Mouse (Mus musculus) MEL (cell line): Measurements from ENCODE around the gene Olfr287. TPM values are rescaled to one million over a fixed set of nuclear protein-coding genes. Genes with fewer than 3 reads are reported as not detected.

ENCODE experiments used
- DNase-seq: peaks from one replicate; pipeline ENCODE4 v3.0.0; 2011; ENCODE audit warnings: low read depth, low spot score
- H3K27ac ChIP-seq: 2 replicates; pipeline ENCODE4 v1.5.1; 2012; ENCODE audit warnings: low read depth, mild to moderate bottlenecking, control low read depth, low read length, moderate library complexity; ENCODE audit not compliant: control insufficient read depth
- H3K27me3 ChIP-seq, 2 experiments: fragments of 150-350 bp in 1 of 2; sonication (generic) in 1 of 2; 2 replicates each; pipeline ENCODE4 v1.6.1; 2012; ENCODE audit warnings: low read length in 2 of 2, mild to moderate bottlenecking in 2 of 2, improper control_type of control experiment in 1 of 2, moderate library complexity in 1 of 2; ENCODE audit not compliant: insufficient read depth in 2 of 2, control insufficient read depth in 1 of 2
- H3K36me3 ChIP-seq, 2 experiments: 2 replicates each; pipeline ENCODE4 v1.6.1; 2012 to 2014; ENCODE audit warnings: low read length in 2 of 2, improper control_type of control experiment in 1 of 2, inconsistent platforms in 1 of 2, mild to moderate bottlenecking in 1 of 2; ENCODE audit not compliant: insufficient read depth in 2 of 2, control insufficient read depth in 1 of 2
- H3K4me1 ChIP-seq, 2 experiments: fragments of 150-350 bp in 1 of 2; sonication (generic) in 1 of 2; 2 replicates each; pipeline ENCODE4 v1.6.1; 2012; ENCODE audit warnings: low read length in 2 of 2, improper control_type of control experiment in 1 of 2, mild to moderate bottlenecking in 1 of 2; ENCODE audit not compliant: insufficient read depth in 2 of 2, control insufficient read depth in 1 of 2
- H3K4me3 ChIP-seq, 2 experiments: fragments of 150-350 bp in 1 of 2; sonication (generic) in 1 of 2; 2 replicates each; pipeline ENCODE4 v1.5.1; 2012; ENCODE audit warnings: low read depth in 2 of 2, low read length in 2 of 2, mild to moderate bottlenecking in 2 of 2, moderate library complexity in 2 of 2, control low read depth in 1 of 2, improper control_type of control experiment in 1 of 2; ENCODE audit not compliant: control insufficient read depth in 1 of 2, insufficient read depth in 1 of 2
- H3K79me2 ChIP-seq: 2 replicates; pipeline ENCODE4 v1.6.1; 2012; ENCODE audit warnings: mild to moderate bottlenecking, low read length, moderate library complexity; ENCODE audit not compliant: control insufficient read depth, poor library complexity, insufficient read depth
- H3K9ac ChIP-seq: 2 replicates; pipeline ENCODE4 v1.6.1; 2012; ENCODE audit warnings: low read depth, mild to moderate bottlenecking, control low read depth, low read length, moderate library complexity; ENCODE audit not compliant: control insufficient read depth, poor library complexity, severe bottlenecking
- H3K9me3 ChIP-seq: fragments of 150-350 bp; sonication (generic); replicated peaks from 2 replicates; pipeline ENCODE4 v1.6.1; 2012; ENCODE audit warnings: mild to moderate bottlenecking, low read length, improper control_type of control experiment, moderate library complexity; ENCODE audit not compliant: insufficient read depth
- CHD1 ChIP-seq: IDR thresholded peaks from 2 replicates; pipeline ENCODE4 v1.6.1; 2012; ENCODE audit warnings: low read depth, mild to moderate bottlenecking, inconsistent platforms, low read length, improper control_type of control experiment
- CHD2 ChIP-seq: IDR thresholded peaks from 2 replicates; pipeline ENCODE4 v1.6.1; 2011; ENCODE audit warnings: low read length, improper control_type of control experiment
- CTCF ChIP-seq, 3 experiments: IDR thresholded peaks in 2 of 3; conservative IDR thresholded peaks in 1 of 3; 2 replicates each; pipeline ENCODE4 v1.5.1; 2011 to 2012; ENCODE audit warnings: low read length in 3 of 3, low read depth in 2 of 3, mild to moderate bottlenecking in 2 of 3, improper control_type of control experiment in 1 of 3, inconsistent platforms in 1 of 3, mixed read lengths in 1 of 3, moderate library complexity in 1 of 3; ENCODE audit not compliant: control insufficient read depth in 1 of 3, insufficient read depth in 1 of 3, poor library complexity in 1 of 3, severe bottlenecking in 1 of 3
- EP300 ChIP-seq, 2 experiments: IDR thresholded peaks; 2 replicates each; pipeline ENCODE4 v1.6.1; 2011; ENCODE audit warnings: improper control_type of control experiment in 2 of 2, low read length in 2 of 2, low read depth in 1 of 2, mild to moderate bottlenecking in 1 of 2
- ETS1 ChIP-seq: IDR thresholded peaks from 2 replicates; pipeline ENCODE4 v1.6.1; 2012; ENCODE audit warnings: low read depth, mild to moderate bottlenecking, inconsistent platforms, low read length, improper control_type of control experiment, moderate library complexity
- MAX ChIP-seq: IDR thresholded peaks from 2 replicates; pipeline ENCODE4 v1.6.1; 2011; ENCODE audit warnings: low read length, improper control_type of control experiment
- MAZ ChIP-seq: IDR thresholded peaks from 2 replicates; pipeline ENCODE4 v1.6.1; 2012; ENCODE audit warnings: low read depth, mild to moderate bottlenecking, inconsistent platforms, low read length, improper control_type of control experiment
- MXI1 ChIP-seq: IDR thresholded peaks from 2 replicates; pipeline ENCODE4 v1.6.1; 2011; ENCODE audit warnings: mild to moderate bottlenecking, low read depth, low read length, improper control_type of control experiment
- MYB ChIP-seq: IDR thresholded peaks from 2 replicates; pipeline ENCODE4 v1.6.1; 2011; ENCODE audit warnings: mild to moderate bottlenecking, low read depth, low read length, improper control_type of control experiment
- MYC ChIP-seq: IDR thresholded peaks from 2 replicates; pipeline ENCODE4 v1.6.1; 2011; ENCODE audit warnings: low read depth, mild to moderate bottlenecking, low read length, improper control_type of control experiment, moderate library complexity
- NELFE ChIP-seq: IDR thresholded peaks from 2 replicates; pipeline ENCODE4 v1.6.1; 2011; ENCODE audit warnings: low read depth, low read length, improper control_type of control experiment
- NRF1 ChIP-seq: IDR thresholded peaks from 2 replicates; pipeline ENCODE4 v1.6.1; 2014; ENCODE audit warnings: low read depth, mild to moderate bottlenecking, inconsistent platforms, low read length, improper control_type of control experiment, moderate library complexity; ENCODE audit not compliant: poor library complexity, insufficient read depth, severe bottlenecking
- POLR2AphosphoS5 ChIP-seq: IDR thresholded peaks from 2 replicates; pipeline ENCODE4 v1.6.1; 2012; ENCODE audit warnings: low read depth, borderline replicate concordance, mild to moderate bottlenecking, inconsistent platforms, low read length, moderate library complexity, mixed read lengths
- RAD21 ChIP-seq: IDR thresholded peaks from 2 replicates; pipeline ENCODE4 v1.6.1; 2011; ENCODE audit warnings: mild to moderate bottlenecking, low read depth, low read length, improper control_type of control experiment
- RCOR1 ChIP-seq: IDR thresholded peaks from 2 replicates; pipeline ENCODE4 v1.6.1; 2012; ENCODE audit warnings: low read depth, mild to moderate bottlenecking, inconsistent platforms, low read length, improper control_type of control experiment
- SIN3A ChIP-seq: IDR thresholded peaks from 2 replicates; pipeline ENCODE4 v1.6.1; 2012; ENCODE audit warnings: low read length, improper control_type of control experiment, inconsistent platforms
- TAL1 ChIP-seq: IDR thresholded peaks from 2 replicates; pipeline ENCODE4 v1.6.1; 2012; ENCODE audit warnings: mild to moderate bottlenecking, inconsistent platforms, low read length, moderate library complexity, mixed read lengths
- TCF12 ChIP-seq: IDR thresholded peaks from 2 replicates; pipeline ENCODE4 v1.6.1; 2014; ENCODE audit warnings: low read depth, mild to moderate bottlenecking, inconsistent platforms, low read length, improper control_type of control experiment, moderate library complexity
- UBTF ChIP-seq: IDR thresholded peaks from 2 replicates; pipeline ENCODE4 v1.6.1; 2012; ENCODE audit warnings: low read depth, mild to moderate bottlenecking, inconsistent platforms, low read length, improper control_type of control experiment, moderate library complexity, borderline replicate concordance; ENCODE audit not compliant: insufficient read depth
- USF1 ChIP-seq: IDR thresholded peaks from 2 replicates; pipeline ENCODE4 v1.6.1; 2014; ENCODE audit warnings: low read depth, mild to moderate bottlenecking, inconsistent platforms, low read length, improper control_type of control experiment, moderate library complexity
- USF2 ChIP-seq, 2 experiments: IDR thresholded peaks; 2 replicates each; pipeline ENCODE4 v1.6.1; 2011 to 2012; ENCODE audit warnings: improper control_type of control experiment in 2 of 2, low read length in 2 of 2, borderline replicate concordance in 1 of 2, inconsistent platforms in 1 of 2, low read depth in 1 of 2, mild to moderate bottlenecking in 1 of 2; ENCODE audit not compliant: insufficient read depth in 1 of 2
- ZC3H11A ChIP-seq: IDR thresholded peaks from 2 replicates; pipeline ENCODE4 v1.6.1; 2012; ENCODE audit warnings: low read depth, mild to moderate bottlenecking, inconsistent platforms, low read length, improper control_type of control experiment
- ZKSCAN1 ChIP-seq: IDR thresholded peaks from 2 replicates; pipeline ENCODE4 v1.6.1; 2012; ENCODE audit warnings: low read depth, mild to moderate bottlenecking, inconsistent platforms, low read length, improper control_type of control experiment, moderate library complexity
- ZNF384 ChIP-seq: IDR thresholded peaks from 2 replicates; pipeline ENCODE4 v1.6.1; 2012; ENCODE audit warnings: low read depth, mild to moderate bottlenecking, inconsistent platforms, low read length, improper control_type of control experiment
- polyA plus RNA-seq, 2 experiments: library from polyadenylated mRNA; stranded (reverse) in 1 of 2; unstranded in 1 of 2; fragments of >175 nt in 1 of 2; fragments of >200 nt in 1 of 2; gene quantifications; 2 replicates each; pipeline versions ENCODE4 v1.2.1 to v1.2.4; 2012; ENCODE audit warnings: low replicate concordance in 2 of 2, low read depth in 1 of 2; ENCODE audit not compliant: insufficient read length in 2 of 2, insufficient read depth in 1 of 2, missing spikeins in 1 of 2
- total RNA-seq: library from RNA; depleted of rRNA; stranded (reverse); fragments of 300-350 nt; gene quantifications from 2 replicates; pipeline ENCODE4 v1.2.3, GENCODE M21; 2012

Gene Olfr287
- total and polyA plus RNA-seq, 3 experiments, result not detected

DNA sequence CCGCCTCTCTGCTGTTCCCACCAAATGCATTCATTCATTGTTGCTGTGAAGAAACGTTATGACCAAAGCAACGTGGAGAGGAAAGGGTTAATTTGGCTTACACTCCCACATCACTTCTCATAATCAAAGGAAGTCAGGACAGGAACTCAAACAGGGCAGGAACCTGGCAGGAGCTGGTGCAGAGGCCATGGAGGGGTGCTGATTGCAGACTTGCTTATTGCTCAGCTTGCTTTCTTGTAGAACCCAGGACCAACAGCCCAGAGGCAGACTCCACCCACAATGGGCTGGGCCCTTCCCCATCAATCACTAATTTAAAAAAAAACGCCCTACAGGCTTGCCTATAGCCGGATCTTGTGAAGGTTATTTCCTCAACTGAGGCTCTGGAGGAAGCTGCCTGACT, 6.7 kb downstream of the Olfr287 start:
- peaks cover 0 to 11% of the 10 kb centered on the region in 2 experiments; a peak in 2 of 4 replicates for H3K4me1 ChIP-seq
- no peak overlapping the region for H3K9ac ChIP-seq
- H3K79me2 ChIP-seq, result no peaks in the 10 kb centered on the region
- peak; percentile 16 for DNase-seq
- H3K27ac ChIP-seq, result no peak overlapping the region
- no peak overlapping the region for H3K4me3 ChIP-seq
- no peak for TF ChIP-seq MYB
- no peak for TF ChIP-seq CTCF (IDR thresholded peaks at IDR 0.05 in 2 of 3, conservative IDR thresholded peaks at IDR 0.05 in 1 of 3; ENCODE audit: control insufficient read depth in 1 of 3, insufficient read depth in 1 of 3, low read depth in 2 of 3, low read length in 3 of 3, poor library complexity in 1 of 3, severe bottlenecking in 1 of 3)
- no peak for TF ChIP-seq ZNF384
- TF ChIP-seq ETS1, result no peak
- no peak for TF ChIP-seq MAX
- no peak for TF ChIP-seq CHD1
- TF ChIP-seq SIN3A, result no peak
- no peak for TF ChIP-seq MYC
- TF ChIP-seq RCOR1, result no peak
- H3K27me3 ChIP-seq, result peaks cover 7 to 10% of the 10 kb centered on the region in 2 experiments
- no peaks in the 10 kb centered on the region for H3K9me3 ChIP-seq
- H3K36me3 ChIP-seq, result no peaks in the 10 kb centered on the region; a peak in 1 of 4 replicates

DNA sequence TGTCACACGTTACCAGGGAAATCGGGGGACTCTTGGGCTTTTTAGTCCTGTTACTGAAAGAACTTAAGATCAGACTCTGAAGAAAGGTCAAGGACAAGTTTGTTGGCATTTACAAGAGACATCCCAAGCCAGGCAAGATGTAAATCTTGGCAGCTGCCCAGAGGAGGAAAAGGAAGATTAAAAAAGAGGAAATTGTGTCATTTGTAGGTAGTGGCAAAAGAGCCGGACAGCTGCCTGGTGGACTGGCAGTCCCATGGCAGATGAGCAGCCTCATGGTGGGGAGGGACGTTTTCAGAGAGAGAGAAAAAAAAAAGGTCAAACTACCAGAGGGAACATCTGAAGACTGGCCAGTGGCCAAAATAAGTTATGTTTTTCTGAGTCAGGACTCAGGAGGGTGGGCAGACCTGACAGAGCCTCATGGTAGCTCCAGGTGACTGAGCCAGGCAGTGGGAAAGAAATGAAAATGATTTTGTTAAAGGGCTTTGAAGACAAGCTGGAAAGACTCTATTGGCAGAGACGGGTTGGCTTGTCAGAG, 7.5 kb downstream of the Olfr287 start:
- Histone ChIP-seq H3K4me1 (peaks cover 0 to 11% of the 10 kb centered on the region in 2 experiments; a peak in 2 of 4 replicates), H3K79me2 (no peaks in the 10 kb centered on the region), H3K4me3 (no peak overlapping the region), H3K9me3 (no peaks in the 10 kb centered on the region), H3K36me3 (no peaks in the 10 kb centered on the region; a peak in 1 of 4 replicates), H3K27ac (no peak overlapping the region), H3K9ac (no peak overlapping the region), H3K27me3 (peaks cover 4 to 5% of the 10 kb centered on the region in 2 experiments)
- 0 out of 2 replicates have a peak, but pooled peaks have one; percentile 8 for TF ChIP-seq MYB
- no peak for TF ChIP-seq CHD2
- TF ChIP-seq NRF1, result no peak
- no peak for TF ChIP-seq POLR2AphosphoS5
- no peak for TF ChIP-seq ZC3H11A
- TF ChIP-seq RCOR1, result no peak
- DNase-seq, result peak; percentile 21

DNA sequence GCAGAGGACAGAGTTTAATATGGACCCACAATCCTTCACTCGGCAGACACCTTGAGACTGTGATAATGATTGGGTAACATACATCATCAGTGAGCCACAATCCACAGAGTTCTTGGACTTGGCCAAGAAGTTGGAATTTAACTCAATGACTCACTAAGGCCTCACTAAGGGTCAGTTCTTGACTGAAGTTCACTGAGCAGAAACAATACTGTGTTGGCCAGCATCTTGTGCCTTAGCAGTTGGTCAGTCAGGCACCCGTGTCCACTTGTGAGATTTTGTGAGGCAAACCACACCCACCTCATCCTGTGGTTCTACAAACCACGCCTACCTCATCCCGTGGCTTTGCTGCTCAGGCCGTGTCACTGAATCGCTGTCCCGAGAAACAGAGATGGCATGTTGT, 11.2 kb downstream of the Olfr287 start:
- Histone ChIP-seq H3K9ac (no peak overlapping the region), H3K4me1 (peaks cover 0 to 11% of the 10 kb centered on the region in 2 experiments; a peak in 2 of 4 replicates), H3K79me2 (no peaks in the 10 kb centered on the region), H3K27ac (no peak overlapping the region), H3K36me3 (no peaks in the 10 kb centered on the region; a peak in 1 of 4 replicates), H3K27me3 (peaks cover 2 to 3% of the 10 kb centered on the region in 2 experiments; a peak in 2 of 4 replicates), H3K9me3 (no peaks in the 10 kb centered on the region), H3K4me3 (no peak overlapping the region)
- TF ChIP-seq EP300 (IDR thresholded peaks at IDR 0.05; ENCODE audit: low read depth in 1 of 2, low read length in 2 of 2) (no peak), MAZ (no peak), MYB (no peak), ZKSCAN1 (no peak), ZC3H11A (no peak), ETS1 (no peak), NELFE (no peak), TCF12 (no peak), RAD21 (no peak), USF2 (IDR thresholded peaks at IDR 0.05; ENCODE audit: borderline replicate concordance in 1 of 2, insufficient read depth in 1 of 2, low read depth in 1 of 2, low read length in 2 of 2) (no peak), UBTF (no peak), MAX (no peak), MXI1 (no peak), USF1 (no peak), NRF1 (no peak), TAL1 (no peak)
- DNase-seq, result no peak
